Mouse (Mus musculus): ENCODE results near the gene Carnmt1. TPM values are rescaled to one million over a fixed set of nuclear protein-coding genes. Genes with fewer than 3 reads are reported as not detected.

Gene Carnmt1
- polyA plus RNA-seq, 1 experiment from 2014 or later = 30.9 TPM

DNA sequence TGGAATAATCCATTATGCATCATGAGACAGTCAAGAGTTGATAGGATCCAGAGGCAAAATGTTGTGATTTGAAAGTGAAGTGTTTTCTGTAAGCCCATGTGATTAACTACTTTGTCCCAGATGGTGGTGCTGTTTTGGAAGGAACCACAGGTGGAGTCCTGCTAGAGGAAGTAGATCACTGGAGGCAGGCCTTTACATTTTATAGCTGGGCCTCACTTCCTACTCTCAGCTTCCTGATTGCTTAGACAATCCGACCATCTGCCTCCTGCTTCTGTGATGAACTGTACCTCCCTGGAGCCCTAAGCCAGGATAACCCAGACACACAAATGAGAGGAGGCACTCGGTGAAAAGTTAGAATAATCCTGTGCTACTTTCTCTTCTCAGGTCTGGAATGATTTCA, 6.7 kb upstream of the Carnmt1 start:
- H3K4me3 ChIP-seq (ENCODE audit: control insufficient read depth in 1 of 2, insufficient read depth in 1 of 2, low read depth in 1 of 2, low read length in 2 of 2) = no peak overlapping the region
- H3K4me1 ChIP-seq (ENCODE audit: control insufficient read depth in 2 of 2, insufficient read depth in 2 of 2, low read length in 2 of 2) = no peaks in the 10 kb centered on the region; a peak in 1 of 4 replicates
- no peak overlapping the region for H3K9ac ChIP-seq (ENCODE audit: low read length)
- no peak overlapping the region for H3K27ac ChIP-seq (replicated peaks in 1 of 2; ENCODE audit: control insufficient read depth in 1 of 2, insufficient read depth in 1 of 2, low read depth in 2 of 2, low read length in 2 of 2)
- H3K36me3 ChIP-seq (ENCODE audit: control insufficient read depth, insufficient read depth, low read length) = no peaks in the 10 kb centered on the region
- H3K4me2 ChIP-seq (ENCODE audit: low read length) = no peak overlapping the region
- no peaks in the 10 kb centered on the region for H3K27me3 ChIP-seq (ENCODE audit: control insufficient read depth, insufficient read depth, low read length)
- no peak for ATAC-seq (ENCODE audit: insufficient number of reproducible peaks, insufficient read depth, low FRiP score, low read depth)
- H3K9me3 ChIP-seq (ENCODE audit: control insufficient read depth, low read length) = no peaks in the 10 kb centered on the region
- WGBS = 75% methylated on average over 2 of the region's 2 CpGs

DNA sequence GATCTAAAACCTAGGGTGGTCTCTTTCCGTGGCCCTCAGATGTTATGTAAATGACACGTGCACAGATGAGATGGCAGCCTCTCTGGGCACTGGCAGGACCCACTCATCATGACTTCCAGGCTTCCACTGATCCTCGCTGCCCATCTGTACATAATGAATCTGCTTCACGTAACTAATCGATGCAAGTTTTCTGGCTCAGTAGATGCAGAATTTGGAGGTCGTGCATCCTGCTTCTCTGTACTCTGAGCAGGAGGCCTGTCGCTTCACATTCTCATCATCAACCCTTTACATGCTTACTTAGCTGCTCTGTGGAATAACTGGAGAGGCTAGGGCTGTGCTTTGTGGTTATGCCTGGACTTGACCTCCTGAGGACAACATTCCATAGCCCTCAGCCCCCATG, 3.6 kb upstream of the Carnmt1 start:
- Histone ChIP-seq H3K27me3 (ENCODE audit: control insufficient read depth, insufficient read depth, low read length) (no peaks in the 10 kb centered on the region), H3K4me3 (ENCODE audit: control insufficient read depth in 1 of 2, insufficient read depth in 1 of 2, low read depth in 1 of 2, low read length in 2 of 2) (no peak overlapping the region), H3K36me3 (ENCODE audit: control insufficient read depth, insufficient read depth, low read length) (no peaks in the 10 kb centered on the region), H3K4me2 (ENCODE audit: low read length) (no peak overlapping the region), H3K9me3 (ENCODE audit: control insufficient read depth, low read length) (no peaks in the 10 kb centered on the region), H3K4me1 (ENCODE audit: control insufficient read depth in 2 of 2, insufficient read depth in 2 of 2, low read length in 2 of 2) (peaks cover 0 to 2% of the 10 kb centered on the region in 2 experiments; a peak in 1 of 4 replicates), H3K9ac (ENCODE audit: low read length) (no peak overlapping the region), H3K27ac (replicated peaks in 1 of 2; ENCODE audit: control insufficient read depth in 1 of 2, insufficient read depth in 1 of 2, low read depth in 2 of 2, low read length in 2 of 2) (no peak overlapping the region)
- 86% methylated on average over 7 of the region's 7 CpGs for WGBS
- ATAC-seq (ENCODE audit: insufficient number of reproducible peaks, insufficient read depth, low FRiP score, low read depth) = no peak

DNA sequence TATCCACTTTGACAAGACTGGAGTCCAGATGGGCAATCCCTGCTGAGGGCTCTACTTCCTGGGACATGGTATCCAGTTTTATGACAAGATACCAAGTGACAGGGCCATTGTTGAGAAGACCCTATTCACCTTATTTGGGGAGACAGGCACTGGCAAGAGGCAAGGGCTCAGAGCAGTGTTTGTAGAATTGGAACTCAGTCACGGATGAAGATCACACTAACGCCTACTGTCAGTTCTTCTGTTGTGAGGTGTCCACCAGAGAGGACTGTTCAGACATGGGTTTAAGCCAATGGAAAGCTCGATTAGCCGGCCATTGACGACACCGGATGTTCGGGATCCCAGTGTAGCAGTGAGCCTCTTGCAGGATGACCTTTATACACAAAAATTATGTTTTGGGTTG, 1.0 kb upstream of the Carnmt1 start:
- Histone ChIP-seq H3K9ac (ENCODE audit: low read length) (no peak overlapping the region), H3K27ac (replicated peaks in 1 of 2; ENCODE audit: control insufficient read depth in 1 of 2, insufficient read depth in 1 of 2, low read depth in 2 of 2, low read length in 2 of 2) (no peak overlapping the region), H3K4me3 (ENCODE audit: control insufficient read depth in 1 of 2, insufficient read depth in 1 of 2, low read depth in 1 of 2, low read length in 2 of 2) (no peak overlapping the region), H3K36me3 (ENCODE audit: control insufficient read depth, insufficient read depth, low read length) (no peaks in the 10 kb centered on the region), H3K4me1 (ENCODE audit: control insufficient read depth in 2 of 2, insufficient read depth in 2 of 2, low read length in 2 of 2) (peaks cover 5 to 19% of the 10 kb centered on the region in 2 experiments), H3K27me3 (ENCODE audit: control insufficient read depth, insufficient read depth, low read length) (no peaks in the 10 kb centered on the region), H3K4me2 (ENCODE audit: low read length) (no peak overlapping the region), H3K9me3 (ENCODE audit: control insufficient read depth, low read length) (no peaks in the 10 kb centered on the region)
- ATAC-seq (ENCODE audit: insufficient number of reproducible peaks, insufficient read depth, low FRiP score, low read depth) = no peak
- WGBS = 91% methylated on average over 7 of the region's 7 CpGs

DNA sequence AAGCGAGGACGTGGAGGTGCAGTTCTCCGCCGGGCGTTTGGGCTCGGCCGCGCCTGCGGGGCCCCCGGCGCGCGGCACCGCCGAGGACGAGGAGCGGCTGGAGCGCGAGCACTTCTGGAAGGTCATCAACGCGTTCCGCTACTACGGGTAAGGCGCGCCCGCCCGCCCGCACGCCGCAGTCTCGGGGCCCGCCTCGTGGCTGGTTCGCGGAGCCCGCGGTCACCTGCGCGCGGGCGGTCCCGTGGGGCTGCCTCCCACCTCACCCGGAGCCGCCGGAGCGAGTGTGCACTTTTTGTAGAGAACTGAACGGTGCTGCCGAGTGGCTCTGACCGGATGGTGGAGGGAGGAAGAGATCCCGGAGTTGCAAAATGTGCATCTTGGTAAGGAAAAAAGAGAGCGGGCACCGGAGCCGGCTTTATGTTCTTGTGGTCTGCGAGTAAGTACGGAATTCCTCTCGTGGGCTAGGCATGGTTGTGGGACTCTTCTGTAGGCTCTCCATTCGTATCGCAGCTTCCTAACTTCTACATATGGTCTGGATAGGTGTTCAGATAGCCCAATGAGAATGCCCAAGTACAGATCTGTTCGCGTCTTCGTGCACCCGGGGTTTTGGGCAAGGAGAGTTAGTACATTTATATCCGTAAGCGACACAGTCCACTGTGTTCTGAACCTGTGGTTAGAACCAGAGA, 635 bp downstream of the Carnmt1 start:
- Histone ChIP-seq H3K9ac (ENCODE audit: low read length) (peak overlapping the region; percentile 90), H3K4me2 (ENCODE audit: low read length) (peak overlapping the region; percentile 84), H3K27me3 (ENCODE audit: control insufficient read depth, insufficient read depth, low read length) (no peaks in the 10 kb centered on the region), H3K4me1 (ENCODE audit: control insufficient read depth in 2 of 2, insufficient read depth in 2 of 2, low read length in 2 of 2) (peaks cover 5 to 25% of the 10 kb centered on the region in 2 experiments), H3K27ac (replicated peaks in 1 of 2; ENCODE audit: control insufficient read depth in 1 of 2, insufficient read depth in 1 of 2, low read depth in 2 of 2, low read length in 2 of 2) (peak overlapping the region; percentile 68 to 88), H3K4me3 (ENCODE audit: control insufficient read depth in 1 of 2, insufficient read depth in 1 of 2, low read depth in 1 of 2, low read length in 2 of 2) (peak overlapping the region; percentile 70 to 92), H3K9me3 (ENCODE audit: control insufficient read depth, low read length) (no peaks in the 10 kb centered on the region), H3K36me3 (ENCODE audit: control insufficient read depth, insufficient read depth, low read length) (no peaks in the 10 kb centered on the region)
- peak; percentile 68 for ATAC-seq (ENCODE audit: insufficient number of reproducible peaks, insufficient read depth, low FRiP score, low read depth)
- under 1% methylated on average over 50 of the region's 64 CpGs for WGBS

DNA sequence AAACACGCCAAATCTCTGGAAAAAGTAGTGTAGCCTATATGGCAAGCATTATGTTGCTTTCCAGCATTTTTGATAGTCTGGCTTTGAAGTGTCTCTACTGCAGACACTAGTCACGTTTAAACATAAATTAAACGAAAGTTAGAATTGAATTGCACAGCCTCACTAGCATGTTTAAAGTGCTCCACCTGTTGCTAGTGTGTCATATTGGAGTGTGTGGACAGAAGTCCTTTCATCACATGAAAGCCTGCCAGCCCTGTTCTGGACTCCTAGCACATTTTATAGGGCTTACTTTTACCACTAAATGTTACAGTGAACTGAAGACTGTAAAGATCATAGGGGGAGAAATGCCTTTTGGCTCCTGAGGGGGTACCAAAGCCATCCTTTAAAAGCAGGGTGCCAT, 1.9 kb downstream of the Carnmt1 start:
- H3K4me3 ChIP-seq (ENCODE audit: control insufficient read depth in 1 of 2, insufficient read depth in 1 of 2, low read depth in 1 of 2, low read length in 2 of 2) = peak overlapping the region in 1 of 2 experiments; percentile 92; a peak in 2 of 4 replicates
- H3K4me1 ChIP-seq (ENCODE audit: control insufficient read depth in 2 of 2, insufficient read depth in 2 of 2, low read length in 2 of 2) = peaks cover 5 to 25% of the 10 kb centered on the region in 2 experiments
- H3K27ac ChIP-seq (replicated peaks in 1 of 2; ENCODE audit: control insufficient read depth in 1 of 2, insufficient read depth in 1 of 2, low read depth in 2 of 2, low read length in 2 of 2) = no peak overlapping the region
- no peaks in the 10 kb centered on the region for H3K36me3 ChIP-seq (ENCODE audit: control insufficient read depth, insufficient read depth, low read length)
- H3K27me3 ChIP-seq (ENCODE audit: control insufficient read depth, insufficient read depth, low read length) = no peaks in the 10 kb centered on the region
- WGBS = 46% methylated on average over 3 of the region's 3 CpGs
- peak overlapping the region; percentile 84 for H3K4me2 ChIP-seq (ENCODE audit: low read length)
- no peak for ATAC-seq (ENCODE audit: insufficient number of reproducible peaks, insufficient read depth, low FRiP score, low read depth)
- peak overlapping the region; percentile 90; the same call in 1 of the 2 replicates for H3K9ac ChIP-seq (ENCODE audit: low read length)
- H3K9me3 ChIP-seq (ENCODE audit: control insufficient read depth, low read length) = no peaks in the 10 kb centered on the region

DNA sequence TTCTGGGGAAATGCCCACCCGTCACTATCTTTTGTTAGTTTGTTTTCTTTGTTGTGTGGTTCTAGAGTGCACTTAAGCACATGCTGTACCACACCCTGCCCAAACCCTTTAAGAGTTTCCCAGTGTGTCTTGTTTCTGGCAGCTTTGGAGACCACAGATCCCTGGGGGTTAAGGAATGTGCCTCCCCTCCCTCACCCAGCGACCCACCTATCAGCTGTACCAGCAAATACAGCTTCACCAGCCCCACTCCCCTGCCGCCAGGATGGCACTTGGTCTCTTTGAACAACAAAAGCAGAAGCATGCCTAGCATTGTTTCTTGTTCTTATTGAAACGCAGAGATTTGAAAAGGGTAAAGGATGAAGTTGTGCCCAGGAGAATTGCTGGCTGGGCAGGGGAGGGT, 2.6 kb downstream of the Carnmt1 start:
- peak overlapping the region; percentile 41 for H3K9ac ChIP-seq (ENCODE audit: low read length)
- peaks cover 5 to 25% of the 10 kb centered on the region in 2 experiments for H3K4me1 ChIP-seq (ENCODE audit: control insufficient read depth in 2 of 2, insufficient read depth in 2 of 2, low read length in 2 of 2)
- H3K27me3 ChIP-seq (ENCODE audit: control insufficient read depth, insufficient read depth, low read length) = no peaks in the 10 kb centered on the region
- no peaks in the 10 kb centered on the region for H3K9me3 ChIP-seq (ENCODE audit: control insufficient read depth, low read length)
- H3K4me2 ChIP-seq (ENCODE audit: low read length) = peak overlapping the region; percentile 84
- no peak overlapping the region for H3K27ac ChIP-seq (replicated peaks in 1 of 2; ENCODE audit: control insufficient read depth in 1 of 2, insufficient read depth in 1 of 2, low read depth in 2 of 2, low read length in 2 of 2)
- peak overlapping the region in 1 of 2 experiments; percentile 92; a peak in 2 of 4 replicates for H3K4me3 ChIP-seq (ENCODE audit: control insufficient read depth in 1 of 2, insufficient read depth in 1 of 2, low read depth in 1 of 2, low read length in 2 of 2)
- H3K36me3 ChIP-seq (ENCODE audit: control insufficient read depth, insufficient read depth, low read length) = no peaks in the 10 kb centered on the region
- 37% methylated on average over 4 of the region's 4 CpGs for WGBS
- no peak for ATAC-seq (ENCODE audit: insufficient number of reproducible peaks, insufficient read depth, low FRiP score, low read depth)

DNA sequence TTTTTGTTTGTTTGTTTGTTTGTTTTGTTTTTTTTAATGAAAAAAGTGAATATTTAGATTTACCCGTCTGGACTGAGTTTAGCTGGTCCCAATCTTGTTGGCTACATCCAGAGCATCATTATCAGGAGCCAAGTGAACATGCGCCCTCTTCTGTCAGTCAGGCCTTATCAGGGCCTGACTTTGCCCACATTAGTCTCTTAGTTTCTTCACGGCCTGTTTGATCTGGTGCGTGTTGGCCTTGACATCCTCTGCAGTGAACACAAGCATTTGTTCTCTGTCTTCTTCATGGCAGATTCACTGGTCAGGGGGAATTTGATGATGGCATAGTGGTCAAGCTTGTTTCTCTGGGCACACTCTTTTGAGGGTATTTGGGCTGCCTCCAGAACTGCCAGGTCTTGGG, 11.6 kb downstream of the Carnmt1 start:
- ATAC-seq (ENCODE audit: insufficient number of reproducible peaks, insufficient read depth, low FRiP score, low read depth) = no peak
- H3K36me3 ChIP-seq (ENCODE audit: control insufficient read depth, insufficient read depth, low read length) = peaks cover 31% of the 10 kb centered on the region
- 35% methylated on average over 4 of the region's 4 CpGs for WGBS
- H3K27me3 ChIP-seq (ENCODE audit: control insufficient read depth, insufficient read depth, low read length) = no peaks in the 10 kb centered on the region
- no peak overlapping the region for H3K9ac ChIP-seq (ENCODE audit: low read length)
- no peaks in the 10 kb centered on the region for H3K4me1 ChIP-seq (ENCODE audit: control insufficient read depth in 2 of 2, insufficient read depth in 2 of 2, low read length in 2 of 2)
- no peak overlapping the region for H3K4me2 ChIP-seq (ENCODE audit: low read length)
- no peak overlapping the region for H3K4me3 ChIP-seq (ENCODE audit: control insufficient read depth in 1 of 2, insufficient read depth in 1 of 2, low read depth in 1 of 2, low read length in 2 of 2)
- H3K27ac ChIP-seq (replicated peaks in 1 of 2; ENCODE audit: control insufficient read depth in 1 of 2, insufficient read depth in 1 of 2, low read depth in 2 of 2, low read length in 2 of 2) = no peak overlapping the region
- H3K9me3 ChIP-seq (ENCODE audit: control insufficient read depth, low read length) = no peaks in the 10 kb centered on the region

DNA sequence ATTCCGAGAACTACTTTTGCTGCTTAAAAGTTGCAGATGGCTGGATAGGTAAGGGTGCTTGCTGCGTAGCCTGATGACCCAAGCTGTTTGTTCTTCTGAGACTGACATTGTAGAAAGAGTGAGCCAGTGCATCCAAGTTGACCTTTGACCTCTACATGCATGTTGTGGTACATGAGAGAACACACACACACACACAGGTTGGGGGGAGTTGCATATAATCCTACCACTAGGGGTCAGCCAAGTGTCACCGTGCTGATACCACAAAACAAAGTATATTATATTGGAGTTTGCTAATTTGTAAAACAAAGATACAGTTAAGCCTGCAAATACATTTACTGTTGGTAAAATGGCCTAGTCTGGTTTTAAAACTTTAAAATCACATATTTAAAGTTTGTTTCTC, 17.0 kb downstream of the Carnmt1 start:
- 70% methylated on average over 3 of the region's 3 CpGs for WGBS
- Histone ChIP-seq H3K9ac (ENCODE audit: low read length) (no peak overlapping the region), H3K4me2 (ENCODE audit: low read length) (no peak overlapping the region), H3K4me3 (ENCODE audit: control insufficient read depth in 1 of 2, insufficient read depth in 1 of 2, low read depth in 1 of 2, low read length in 2 of 2) (no peak overlapping the region), H3K27me3 (ENCODE audit: control insufficient read depth, insufficient read depth, low read length) (no peaks in the 10 kb centered on the region), H3K36me3 (ENCODE audit: control insufficient read depth, insufficient read depth, low read length) (peaks cover 14% of the 10 kb centered on the region), H3K9me3 (ENCODE audit: control insufficient read depth, low read length) (no peaks in the 10 kb centered on the region), H3K27ac (replicated peaks in 1 of 2; ENCODE audit: control insufficient read depth in 1 of 2, insufficient read depth in 1 of 2, low read depth in 2 of 2, low read length in 2 of 2) (no peak overlapping the region), H3K4me1 (ENCODE audit: control insufficient read depth in 2 of 2, insufficient read depth in 2 of 2, low read length in 2 of 2) (no peaks in the 10 kb centered on the region)
- ATAC-seq (ENCODE audit: insufficient number of reproducible peaks, insufficient read depth, low FRiP score, low read depth) = no peak
